ENCODE assay signal across 14 mouse cellular contexts in the genomic region with DNA sequence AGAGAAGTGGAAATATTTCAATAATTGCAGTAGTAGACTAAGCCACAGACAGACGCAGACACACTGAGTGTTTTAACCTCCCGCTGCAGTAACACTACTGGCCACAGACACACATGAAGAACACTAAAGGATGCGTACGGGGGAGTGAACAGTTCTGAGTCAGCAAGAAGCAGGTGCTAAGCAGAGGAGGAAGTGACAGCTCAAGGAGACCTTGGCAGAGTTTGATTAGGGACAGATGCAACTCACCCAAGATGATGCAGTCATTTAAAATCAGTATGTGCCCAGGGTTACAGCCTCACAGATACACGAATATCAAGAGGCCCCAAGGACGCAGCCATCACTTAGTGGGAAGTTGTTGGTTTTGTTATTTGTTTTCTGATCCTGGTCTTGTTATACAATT. TPM values are rescaled to one million over a fixed set of nuclear protein-coding genes. Genes with fewer than 3 reads are reported as not detected.
DNase-seq lines count a peak whose midpoint lies in the region; ATAC-seq and TF ChIP-seq lines count a peak whose summit lies in the region.
"Had no signal": no experiment of that assay in that cellular context is flagged by ENCODE, and none has a peak within 500 bp of the region (broad histone marks: within the 10 kb centered on the region; RNA-seq: fewer than 3 reads in every experiment).

No protein-coding gene starts in this region.

- H3K4me2 ChIP-seq in liver, embryonic 16.5 days (ENCODE audit: low read depth, low read length) = peak overlapping the region; percentile 61
- H3K4me2 ChIP-seq: heart, embryonic 13.5 days had no signal

- peak overlapping the region; percentile 97 for H3K27ac ChIP-seq in liver, embryonic 16.5 days (ENCODE audit: low read length)
- H3K27ac ChIP-seq in left cerebral cortex, adult 2 months = no peak overlapping the region
- H3K27ac ChIP-seq: gastrocnemius, adult 2 months; heart, embryonic 13.5 days; limb, embryonic 10.5 days; macrophage had no signal

- peaks cover 82% of the 10 kb centered on the region for H3K4me1 ChIP-seq in erythroblast, embryonic 14.5 days (ENCODE audit: control insufficient read depth)
- peaks cover 52% of the 10 kb centered on the region for H3K4me1 ChIP-seq in liver, embryonic 16.5 days (ENCODE audit: control insufficient read depth, low read depth, low read length)
- H3K4me1 ChIP-seq: limb, embryonic 10.5 days had no signal

- peak overlapping the region; percentile 58 for H3K4me3 ChIP-seq in erythroblast, embryonic 14.5 days (replicated peaks)
- H3K4me3 ChIP-seq in liver, embryonic 16.5 days (ENCODE audit: low read depth, low read length) = no peak overlapping the region
- no peak overlapping the region for H3K4me3 ChIP-seq in left cerebral cortex, adult 2 months
- H3K4me3 ChIP-seq: gastrocnemius, adult 2 months; heart, embryonic 13.5 days; limb, embryonic 10.5 days had no signal

- DNase-seq in 416B (ENCODE audit: low read depth) = peak; percentile 86
- DNase-seq in CD4-positive, CD25-positive, alpha-beta regulatory T cell, adult 2 months (ENCODE audit: low read depth, low spot score) = peak; percentile 42
- DNase-seq in left cerebral cortex, adult 2 months (ENCODE audit: extremely low spot score in 1 of 2, low spot score in 2 of 2) = no peak
- no peak for DNase-seq in thymus, postnatal 4 days
- DNase-seq in cerebellum, adult 8-10 months = no peak
- DNase-seq: adrenal gland, postnatal 25 days; cerebellum, postnatal 25 days; gastrocnemius, adult 2 months had no signal

- no peak; the same call in 1 of the 2 replicates for TF ChIP-seq CTCF in left cerebral cortex, adult 2 months (IDR thresholded peaks at IDR 0.05)

- peaks cover 10% of the 10 kb centered on the region for H3K27me3 ChIP-seq in erythroblast, embryonic 14.5 days (ENCODE audit: control insufficient read depth)
- no peaks in the 10 kb centered on the region for H3K27me3 ChIP-seq in liver, embryonic 16.5 days (ENCODE audit: control insufficient read depth, insufficient read depth, low read depth, low read length)
- H3K27me3 ChIP-seq: heart, embryonic 13.5 days had no signal

- WGBS in liver, embryonic 16.5 days (ENCODE audit: insufficient replicate concordance) = 29% methylated on average over 6 of the region's 6 CpGs

- H3K9ac ChIP-seq in liver, embryonic 16.5 days (ENCODE audit: low read depth, low read length) = peak overlapping the region; percentile 55
- H3K9ac ChIP-seq: heart, embryonic 13.5 days had no signal

- intact Hi-C loops in left cerebral cortex, adult 2 months (cut with DNase I) = no loop called here

- ATAC-seq in liver, embryonic 16.5 days (ENCODE audit: low read depth) = peak; percentile 76
- ATAC-seq: hindbrain, embryonic 16.5 days had no signal

- peaks cover 6% of the 10 kb centered on the region for H3K9me3 ChIP-seq in erythroblast, embryonic 14.5 days (ENCODE audit: control insufficient read depth, low read length)
- H3K9me3 ChIP-seq in liver, embryonic 16.5 days (replicated peaks; ENCODE audit: control insufficient read depth, low read length) = no peaks in the 10 kb centered on the region
- H3K9me3 ChIP-seq: limb, embryonic 10.5 days had no signal

- H3K36me3 ChIP-seq in erythroblast, embryonic 14.5 days (ENCODE audit: control insufficient read depth) = peaks cover 26% of the 10 kb centered on the region
- no peaks in the 10 kb centered on the region for H3K36me3 ChIP-seq in liver, embryonic 16.5 days (ENCODE audit: control insufficient read depth, insufficient read depth)
- H3K36me3 ChIP-seq: heart, embryonic 13.5 days; limb, embryonic 10.5 days had no signal

RNA-seq across cellular contexts. Expression of a gene that starts 21.0 kb away (rescaled TPM):
- 16.6 and 23.0 TPM in 2 replicates for polyA plus RNA-seq in erythroblast, embryonic 14.5 days (2012)
- polyA plus RNA-seq in liver, embryonic 16.5 days (2015; fragmentation: Nextera tagmentation; extraction: Ambion mirVana) = 522 and 558 TPM in 2 replicates
- 100 to 1,000 TPM; 241 to 276 TPM for total RNA-seq in left cerebral cortex, adult 2 months (2021)

RNA-seq across cellular contexts. Expression of a gene that starts 31.2 kb away (rescaled TPM):
- polyA plus RNA-seq in erythroblast, embryonic 14.5 days (2012) = not detected in 2 replicates
- 0.46 and 0.52 TPM in 2 replicates for polyA plus RNA-seq in liver, embryonic 16.5 days (2015; fragmentation: Nextera tagmentation; extraction: Ambion mirVana)
- 1 to 10 TPM; 3.1 to 3.3 TPM for total RNA-seq in left cerebral cortex, adult 2 months (2021)
- total RNA-seq: adrenal gland, postnatal 25 days had no signal
- polyA plus RNA-seq: macrophage had no signal

RNA-seq across cellular contexts. Expression of a gene that starts 57.5 kb away (rescaled TPM):
- polyA plus RNA-seq in erythroblast, embryonic 14.5 days (2012) = 2.0 and 2.4 TPM in 2 replicates
- 7.0 and 9.2 TPM in 2 replicates for polyA plus RNA-seq in liver, embryonic 16.5 days (2015; fragmentation: Nextera tagmentation; extraction: Ambion mirVana)
- 100 to 1,000 TPM; 102 TPM for total RNA-seq in left cerebral cortex, adult 2 months (2021)

Comparison
In these comparisons a context has a peak if more than half of its experiments do, and no peak if none do; other contexts are left out.
1. DNase-seq: peak in 416B (single experiment) and CD4-positive, CD25-positive, alpha-beta regulatory T cell, adult 2 months (single experiment); none in left cerebral cortex, adult 2 months (0 of 2), thymus, postnatal 4 days (single experiment) and cerebellum, adult 8-10 months (single experiment).
2. RNA of a gene that starts 21.0 kb away (polyA plus RNA-seq): 522 to 558 TPM in liver, embryonic 16.5 days; 16.6 to 23.0 TPM in erythroblast, embryonic 14.5 days; every median in the first group is over 10 times any median in the second.